Mouse (Mus musculus) lung, embryonic 14.5 days (tissue): ENCODE data around the gene Itga9. TPM values are rescaled to one million over a fixed set of nuclear protein-coding genes. Genes with fewer than 3 reads are reported as not detected.

Source experiments
- ATAC-seq: fragments of 200-750 bp; cut with Nextera tagmentation; 2 replicates; pipeline ENCODE4 v1.8.0; 2017; ENCODE audit warnings: mild to moderate bottlenecking, moderate TSS enrichment, moderate library complexity; ENCODE audit not compliant: insufficient read depth
- DNase-seq: peaks from one replicate; pipeline ENCODE4 v3.0.0-alpha.2; 2015
- H3K27ac ChIP-seq: fragments of 300-500 bp; sonication (generic); 2 replicates; pipeline ENCODE4 v1.5.1; 2014; ENCODE audit warnings: low read depth, mild to moderate bottlenecking, moderate library complexity
- H3K27me3 ChIP-seq: fragments of 300-500 bp; sonication (generic); 2 replicates; pipeline ENCODE4 v1.6.1; 2014; ENCODE audit warnings: low read length, control low read depth; ENCODE audit not compliant: insufficient read depth
- H3K36me3 ChIP-seq: fragments of 300-500 bp; sonication (generic); 2 replicates; pipeline ENCODE4 v1.6.1; 2014; ENCODE audit warnings: control low read depth; ENCODE audit not compliant: insufficient read depth
- H3K4me1 ChIP-seq: fragments of 300-500 bp; sonication (generic); 2 replicates; pipeline ENCODE4 v1.6.1; 2014; ENCODE audit warnings: antibody characterized with exemption, control low read depth; ENCODE audit not compliant: insufficient read depth
- H3K4me2 ChIP-seq: fragments of 300-500 bp; sonication (generic); 2 replicates; pipeline ENCODE4 v1.6.1; 2014; ENCODE audit warnings: mild to moderate bottlenecking
- H3K4me3 ChIP-seq: fragments of 300-500 bp; sonication (generic); 2 replicates; pipeline ENCODE4 v1.5.1; 2014; ENCODE audit warnings: low read depth, low read length
- H3K9ac ChIP-seq: fragments of 300-500 bp; sonication (generic); 2 replicates; pipeline ENCODE4 v1.6.1; 2014
- H3K9me3 ChIP-seq: fragments of 300-500 bp; sonication (generic); 2 replicates; pipeline ENCODE4 v1.6.1; 2016; ENCODE audit warnings: low read depth, low read length, control low read depth
- CTCF ChIP-seq: IDR thresholded peaks from 2 replicates; pipeline ENCODE4 v1.5.1; 2016; ENCODE audit warnings: antibody characterized with exemption, low read depth
- WGBS: fragments of 180-500 bp; shearing (Covaris S2); extraction: QIAGEN DNeasy Blood & Tissue Kit; methylation state at CpG from one replicate; pipeline ENCODE4 v1.1.7; 2014; 5-methylcytosine and 5-hydroxymethylcytosine counted together
- polyA plus RNA-seq: library from polyadenylated mRNA; unstranded; fragments of >200 nt; fragmentation: Nextera tagmentation; extraction: Ambion mirVana; gene quantifications from 2 replicates; pipeline ENCODE4 v1.2.1, GENCODE M21; 2014

Itga9 gene
- polyA plus RNA-seq, 1 experiment from 2014 or later: 28.7 TPM

- DNase-seq (no peak), ATAC-seq (no peak)
- no peaks in the 10 kb centered on the region for H3K9me3 ChIP-seq
- no peak for TF ChIP-seq CTCF
- H3K36me3 ChIP-seq: no peaks in the 10 kb centered on the region
- no peaks in the 10 kb centered on the region for H3K27me3 ChIP-seq
- H3K4me3 ChIP-seq: no peak overlapping the region
- 65% methylated on average over 12 of the region's 12 CpGs for WGBS
- no peaks in the 10 kb centered on the region for H3K4me1 ChIP-seq
- no peak overlapping the region for H3K9ac ChIP-seq
- no peak overlapping the region for H3K4me2 ChIP-seq
- H3K27ac ChIP-seq: no peak overlapping the region
These were observed 329.6 kb downstream of the Itga9 start for GRCm38 (mm10) chr9:118936071-118936470.

DNA sequence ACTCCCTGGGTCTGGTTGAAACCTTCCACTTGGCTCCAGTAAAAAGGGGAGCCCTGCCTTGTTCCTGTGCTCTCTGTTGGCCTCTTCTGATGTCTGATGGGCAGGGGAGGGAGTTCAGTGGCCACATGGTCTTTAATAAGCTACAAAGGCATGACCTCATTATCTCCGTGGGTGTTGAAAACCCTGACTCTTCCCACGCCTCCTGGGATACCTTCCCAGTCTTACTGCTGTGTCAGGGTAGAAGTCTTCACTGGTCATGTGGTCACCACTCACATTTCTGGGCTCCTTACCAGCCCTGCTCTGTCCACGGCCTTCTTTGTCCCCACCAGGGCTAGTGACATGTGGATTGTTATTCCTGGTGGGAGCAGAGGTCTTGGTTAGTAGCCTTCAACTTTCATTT, 331.0 kb downstream of the Itga9 start:
- WGBS: 70% methylated on average over 3 of the region's 3 CpGs
- ATAC-seq: no peak
- no peaks in the 10 kb centered on the region for H3K4me1 ChIP-seq

GRCm38 (mm10) chr9:118939410-118939809, 332.9 kb downstream of the Itga9 start:
- no peaks in the 10 kb centered on the region for H3K9me3 ChIP-seq
- H3K9ac ChIP-seq: no peak overlapping the region
- DNase-seq: no peak
- H3K4me3 ChIP-seq: no peak overlapping the region
- 28% methylated on average over 13 of the region's 13 CpGs for WGBS
- H3K36me3 ChIP-seq: no peaks in the 10 kb centered on the region
- no peak overlapping the region for H3K4me2 ChIP-seq
- H3K27me3 ChIP-seq: no peaks in the 10 kb centered on the region
- no peak for TF ChIP-seq CTCF
- H3K27ac ChIP-seq: no peak overlapping the region
- H3K4me1 ChIP-seq: peaks cover 8% of the 10 kb centered on the region; the same call in 1 of the 2 replicates
- no peak for ATAC-seq

More for the DNA sequence above, 331.0 kb downstream of the Itga9 start:
- no peak overlapping the region for H3K9ac ChIP-seq
- TF ChIP-seq CTCF: no peak
- no peak overlapping the region for H3K4me2 ChIP-seq
- H3K27ac ChIP-seq: no peak overlapping the region
- no peaks in the 10 kb centered on the region for H3K36me3 ChIP-seq
- no peaks in the 10 kb centered on the region for H3K9me3 ChIP-seq
- H3K27me3 ChIP-seq: no peaks in the 10 kb centered on the region
- DNase-seq: no peak
- no peak overlapping the region for H3K4me3 ChIP-seq

GRCm38 (mm10) chr9:118939831-118940230, 333.3 kb downstream of the Itga9 start:
- Histone ChIP-seq H3K36me3 (no peaks in the 10 kb centered on the region), H3K27me3 (no peaks in the 10 kb centered on the region), H3K4me1 (peaks cover 8% of the 10 kb centered on the region; the same call in 1 of the 2 replicates), H3K9ac (no peak overlapping the region), H3K4me3 (no peak overlapping the region), H3K4me2 (no peak overlapping the region), H3K9me3 (no peaks in the 10 kb centered on the region), H3K27ac (peak overlapping the region; percentile 43; the same call in 1 of the 2 replicates)
- no peak for TF ChIP-seq CTCF
- DNase-seq: no peak
- no peak for ATAC-seq
- WGBS: 71% methylated on average over 12 of the region's 12 CpGs

DNA sequence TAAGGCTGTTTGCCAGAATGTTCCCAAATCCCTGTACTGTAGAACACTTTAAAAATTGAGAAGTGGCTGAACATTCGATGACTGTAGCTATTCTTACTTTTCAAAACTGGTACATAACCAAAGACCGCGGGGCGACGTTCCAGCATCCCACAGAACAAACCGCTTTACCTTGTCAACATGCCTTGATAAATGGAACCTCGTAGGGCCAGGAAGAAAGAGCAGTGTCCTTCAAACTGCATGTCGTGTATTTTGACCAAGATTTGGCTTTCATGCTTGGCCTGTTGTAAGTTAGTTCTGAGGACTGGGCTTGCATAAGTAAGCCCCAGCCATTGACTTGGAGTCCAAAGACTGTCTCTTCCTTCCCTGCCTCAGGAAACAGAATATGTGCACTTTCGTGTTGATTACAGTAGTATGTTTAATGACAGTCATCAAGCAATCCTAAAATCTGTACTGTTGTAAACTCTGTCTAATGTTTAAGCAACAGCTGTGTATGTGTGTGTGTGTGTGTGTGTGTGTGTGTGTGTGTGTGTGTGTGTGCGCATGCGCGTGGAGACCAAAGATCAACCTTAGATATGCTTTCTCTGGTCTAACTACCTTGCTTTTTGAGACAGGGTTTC, 334.2 kb downstream of the Itga9 start:
- no peak for ATAC-seq
- 73% methylated on average over 12 of the region's 12 CpGs for WGBS
- no peaks in the 10 kb centered on the region for H3K27me3 ChIP-seq
- peak overlapping the region; percentile 12; the same call in 1 of the 2 replicates for H3K27ac ChIP-seq
- H3K36me3 ChIP-seq: no peaks in the 10 kb centered on the region
- peaks cover 8% of the 10 kb centered on the region; the same call in 1 of the 2 replicates for H3K4me1 ChIP-seq
- no peak overlapping the region for H3K4me2 ChIP-seq
- H3K9ac ChIP-seq: no peak overlapping the region
- H3K9me3 ChIP-seq: no peaks in the 10 kb centered on the region
- no peak overlapping the region for H3K4me3 ChIP-seq
- no peak for TF ChIP-seq CTCF
- no peak for DNase-seq

DNA sequence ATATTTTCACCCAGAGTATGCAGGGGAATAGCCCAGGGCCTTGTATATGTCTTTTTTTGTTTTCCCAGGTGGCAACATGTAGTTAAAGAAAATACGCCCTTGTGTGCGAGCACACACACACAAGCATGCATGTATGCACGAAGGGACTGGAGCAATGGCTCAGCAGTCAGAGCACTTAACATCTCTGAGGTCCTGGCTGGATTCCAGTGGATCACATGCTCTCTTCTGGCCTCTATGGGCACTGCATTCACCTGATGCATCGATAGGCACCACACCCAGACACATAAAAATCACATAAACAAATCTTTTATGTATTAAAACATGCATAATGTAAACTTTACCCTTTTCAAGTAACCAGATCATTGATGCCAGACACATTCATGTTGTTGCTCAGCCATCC, 335.5 kb downstream of the Itga9 start:
- no peak overlapping the region for H3K4me2 ChIP-seq
- TF ChIP-seq CTCF: no peak

DNA sequence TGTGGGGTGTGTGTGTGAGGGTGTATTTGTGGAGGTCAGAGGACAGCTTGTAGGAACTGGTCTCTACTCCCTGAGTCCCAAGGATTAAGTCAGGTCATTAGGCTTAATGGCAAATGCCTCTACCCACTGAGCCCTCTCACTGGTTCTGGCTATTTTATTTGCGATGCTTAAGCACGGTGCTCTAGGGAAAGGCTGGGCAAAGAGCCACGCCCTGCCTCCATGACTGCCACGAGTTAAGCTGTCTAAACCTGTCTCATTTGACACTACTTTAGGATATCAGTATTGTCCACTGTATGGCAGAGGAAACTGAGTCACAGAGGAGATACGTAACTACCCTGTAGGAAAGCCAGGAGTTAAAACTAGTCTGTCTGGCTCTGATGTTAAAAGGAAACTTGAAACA, 337.5 kb downstream of the Itga9 start:
- Histone ChIP-seq H3K4me3 (no peak overlapping the region), H3K4me1 (peaks cover 8% of the 10 kb centered on the region; the same call in 1 of the 2 replicates), H3K4me2 (0 out of 2 replicates have a peak overlapping the region, but pooled peaks have one; percentile 18), H3K36me3 (no peaks in the 10 kb centered on the region), H3K27me3 (no peaks in the 10 kb centered on the region), H3K9ac (no peak overlapping the region), H3K9me3 (no peaks in the 10 kb centered on the region), H3K27ac (no peak overlapping the region)
- no peak for TF ChIP-seq CTCF
- WGBS: 55% methylated on average over 5 of the region's 5 CpGs
- ATAC-seq (no peak), DNase-seq (no peak)

More for the DNA sequence above, 335.5 kb downstream of the Itga9 start:
- Histone ChIP-seq H3K4me1 (peaks cover 8% of the 10 kb centered on the region; the same call in 1 of the 2 replicates), H3K9ac (no peak overlapping the region), H3K36me3 (no peaks in the 10 kb centered on the region), H3K27me3 (no peaks in the 10 kb centered on the region), H3K9me3 (no peaks in the 10 kb centered on the region), H3K4me3 (no peak overlapping the region), H3K27ac (no peak overlapping the region)
- 86% methylated on average over 4 of the region's 4 CpGs for WGBS
- DNase-seq (no peak), ATAC-seq (no peak)
